Mouse (Mus musculus): ENCODE measurements around the gene T2. TPM values are rescaled to one million over a fixed set of nuclear protein-coding genes. Genes with fewer than 3 reads are reported as not detected.
"Not testable (repeated sequence)": the region's sequence is repeated elsewhere in the genome, so short reads cannot be mapped to it uniquely, and the experiment has no call there.

Gene T2
- polyA plus RNA-seq, 1 experiment from 2014 or later, result 2.5 TPM

GRCm38 (mm10) chr17:8408002-8408401, 52.2 kb downstream of the T2 start:
- H3K27me3 ChIP-seq (ENCODE audit: control insufficient read depth, insufficient read depth, low read length); ATAC-seq (ENCODE audit: insufficient number of reproducible peaks, insufficient read depth, low FRiP score, low read depth); H3K9ac ChIP-seq (ENCODE audit: low read length); H3K4me2 ChIP-seq (ENCODE audit: low read length); H3K4me3 ChIP-seq (ENCODE audit: control insufficient read depth in 1 of 2, insufficient read depth in 1 of 2, low read depth in 1 of 2, low read length in 2 of 2); H3K36me3 ChIP-seq (ENCODE audit: control insufficient read depth, insufficient read depth, low read length); H3K27ac ChIP-seq (replicated peaks in 1 of 2; ENCODE audit: control insufficient read depth in 1 of 2, insufficient read depth in 1 of 2, low read depth in 2 of 2, low read length in 2 of 2); H3K4me1 ChIP-seq (ENCODE audit: control insufficient read depth in 2 of 2, insufficient read depth in 2 of 2, low read length in 2 of 2); H3K9me3 ChIP-seq (ENCODE audit: control insufficient read depth, low read length): not testable (repeated sequence)
- WGBS, result 71% methylated on average over 4 of the region's 4 CpGs

DNA sequence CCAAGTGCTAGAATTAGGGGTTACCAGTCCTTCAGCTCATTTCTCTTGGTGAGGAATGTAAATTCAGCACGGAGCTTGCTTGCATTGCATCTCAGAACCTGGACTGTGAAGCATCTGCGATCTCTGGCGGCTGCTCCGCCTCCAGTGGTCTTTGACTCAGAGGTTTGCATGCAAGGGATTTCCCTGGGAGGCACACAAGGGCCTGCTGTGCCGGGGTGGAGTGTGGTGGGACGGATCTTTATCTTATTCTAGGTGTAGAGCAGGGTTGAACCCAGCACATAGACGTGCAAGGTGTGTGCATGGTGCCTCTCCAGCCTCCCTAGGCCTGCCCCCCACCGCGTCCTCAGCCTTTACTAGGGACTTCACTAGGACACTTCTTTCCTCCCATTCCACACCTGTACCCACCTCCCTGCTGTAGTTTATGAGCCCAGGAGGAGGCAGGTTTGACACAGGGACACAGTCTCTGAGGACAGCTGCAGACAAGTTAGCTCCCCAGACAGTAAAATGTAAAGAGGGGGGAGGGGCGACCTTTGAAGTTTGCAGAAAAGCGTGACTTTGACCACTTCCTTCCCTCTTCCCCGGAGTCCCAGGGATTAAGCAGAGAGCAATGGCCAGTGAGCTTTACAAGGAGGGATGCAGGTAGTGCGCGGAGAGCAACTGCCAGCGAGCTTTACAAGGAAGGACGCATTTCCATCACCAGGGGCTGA, 53.0 kb downstream of the T2 start:
- Histone ChIP-seq H3K9me3 (ENCODE audit: control insufficient read depth, low read length) (no peaks in the 10 kb centered on the region), H3K27me3 (ENCODE audit: control insufficient read depth, insufficient read depth, low read length) (no peaks in the 10 kb centered on the region), H3K4me2 (ENCODE audit: low read length) (no peak overlapping the region; the same call in 1 of the 2 replicates), H3K4me3 (ENCODE audit: control insufficient read depth in 1 of 2, insufficient read depth in 1 of 2, low read depth in 1 of 2, low read length in 2 of 2) (no peak overlapping the region), H3K9ac (ENCODE audit: low read length) (no peak overlapping the region), H3K4me1 (ENCODE audit: control insufficient read depth in 2 of 2, insufficient read depth in 2 of 2, low read length in 2 of 2) (peaks cover 3 to 9% of the 10 kb centered on the region in 2 experiments; a peak in 3 of 4 replicates), H3K36me3 (ENCODE audit: control insufficient read depth, insufficient read depth, low read length) (no peaks in the 10 kb centered on the region), H3K27ac (replicated peaks in 1 of 2; ENCODE audit: control insufficient read depth in 1 of 2, insufficient read depth in 1 of 2, low read depth in 2 of 2, low read length in 2 of 2) (no peak overlapping the region)
- ATAC-seq (ENCODE audit: insufficient number of reproducible peaks, insufficient read depth, low FRiP score, low read depth), result no peak
- WGBS, result 5% methylated on average over 16 of the region's 16 CpGs

DNA sequence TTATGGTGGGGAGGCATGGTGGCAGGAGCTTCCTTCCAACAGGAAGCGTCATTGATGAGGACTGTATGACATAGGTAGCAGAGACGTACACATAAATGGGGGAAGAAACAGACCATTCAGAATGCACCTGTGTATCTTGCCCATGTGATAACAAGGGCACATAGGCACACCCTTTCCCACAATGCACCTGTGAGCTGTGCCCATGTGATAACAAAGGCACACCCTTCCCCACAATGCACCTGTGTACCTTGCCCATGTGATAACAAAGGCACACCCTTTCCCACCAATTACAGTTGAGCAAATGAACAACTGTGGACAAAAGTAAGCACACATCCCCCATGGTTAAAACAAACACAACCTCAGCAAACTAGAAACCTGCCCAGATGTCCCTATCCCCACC, 54.5 kb downstream of the T2 start:
- Histone ChIP-seq H3K4me1 (ENCODE audit: control insufficient read depth in 2 of 2, insufficient read depth in 2 of 2, low read length in 2 of 2) (peaks cover 6 to 12% of the 10 kb centered on the region in 2 experiments; a peak in 3 of 4 replicates), H3K27me3 (ENCODE audit: control insufficient read depth, insufficient read depth, low read length) (no peaks in the 10 kb centered on the region), H3K9ac (ENCODE audit: low read length) (no peak overlapping the region), H3K27ac (replicated peaks in 1 of 2; ENCODE audit: control insufficient read depth in 1 of 2, insufficient read depth in 1 of 2, low read depth in 2 of 2, low read length in 2 of 2) (no peak overlapping the region), H3K4me2 (ENCODE audit: low read length) (no peak overlapping the region), H3K4me3 (ENCODE audit: control insufficient read depth in 1 of 2, insufficient read depth in 1 of 2, low read depth in 1 of 2, low read length in 2 of 2) (no peak overlapping the region), H3K36me3 (ENCODE audit: control insufficient read depth, insufficient read depth, low read length) (no peaks in the 10 kb centered on the region), H3K9me3 (ENCODE audit: control insufficient read depth, low read length) (no peaks in the 10 kb centered on the region)
- 87% methylated on average over 2 of the region's 2 CpGs for WGBS
- no peak for ATAC-seq (ENCODE audit: insufficient number of reproducible peaks, insufficient read depth, low FRiP score, low read depth)

DNA sequence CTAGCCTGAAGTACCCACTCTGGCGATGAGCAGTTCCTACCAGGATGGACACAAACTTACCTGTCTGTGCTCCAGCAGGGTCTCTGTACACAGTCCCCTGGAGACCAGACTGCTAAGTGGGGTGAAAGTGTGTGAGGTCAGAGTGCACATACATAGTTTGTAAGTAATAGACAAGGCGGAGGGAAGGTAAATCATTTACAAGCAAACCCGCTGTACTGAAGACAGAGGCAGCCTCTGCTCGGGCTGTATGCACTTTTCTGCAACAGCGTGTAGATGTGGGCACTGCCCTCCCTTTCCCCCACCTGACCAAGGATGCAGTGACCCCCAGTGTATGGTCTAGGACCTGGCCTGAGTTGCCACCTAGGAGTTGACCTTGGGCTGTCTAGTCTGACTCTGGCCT, 57.9 kb downstream of the T2 start:
- H3K27me3 ChIP-seq (ENCODE audit: control insufficient read depth, insufficient read depth, low read length), result no peaks in the 10 kb centered on the region
- no peak overlapping the region for H3K4me3 ChIP-seq (ENCODE audit: control insufficient read depth in 1 of 2, insufficient read depth in 1 of 2, low read depth in 1 of 2, low read length in 2 of 2)
- no peaks in the 10 kb centered on the region for H3K36me3 ChIP-seq (ENCODE audit: control insufficient read depth, insufficient read depth, low read length)
- WGBS, result 82% methylated on average over 5 of the region's 5 CpGs
- H3K9me3 ChIP-seq (ENCODE audit: control insufficient read depth, low read length), result no peaks in the 10 kb centered on the region
- H3K4me2 ChIP-seq (ENCODE audit: low read length), result no peak overlapping the region
- no peak overlapping the region for H3K9ac ChIP-seq (ENCODE audit: low read length)
- peaks cover 20 to 23% of the 10 kb centered on the region in 2 experiments for H3K4me1 ChIP-seq (ENCODE audit: control insufficient read depth in 2 of 2, insufficient read depth in 2 of 2, low read length in 2 of 2)
- ATAC-seq (ENCODE audit: insufficient number of reproducible peaks, insufficient read depth, low FRiP score, low read depth), result no peak
- no peak overlapping the region for H3K27ac ChIP-seq (replicated peaks in 1 of 2; ENCODE audit: control insufficient read depth in 1 of 2, insufficient read depth in 1 of 2, low read depth in 2 of 2, low read length in 2 of 2)

- peaks cover 17 to 21% of the 10 kb centered on the region in 2 experiments; a peak in 3 of 4 replicates for H3K4me1 ChIP-seq (ENCODE audit: control insufficient read depth in 2 of 2, insufficient read depth in 2 of 2, low read length in 2 of 2)
- ATAC-seq (ENCODE audit: insufficient number of reproducible peaks, insufficient read depth, low FRiP score, low read depth), result no peak
- H3K4me2 ChIP-seq (ENCODE audit: low read length), result no peak overlapping the region
- no peaks in the 10 kb centered on the region for H3K9me3 ChIP-seq (ENCODE audit: control insufficient read depth, low read length)
- no peak overlapping the region for H3K4me3 ChIP-seq (ENCODE audit: control insufficient read depth in 1 of 2, insufficient read depth in 1 of 2, low read depth in 1 of 2, low read length in 2 of 2)
- 14% methylated on average over 8 of the region's 8 CpGs for WGBS
- no peak overlapping the region for H3K9ac ChIP-seq (ENCODE audit: low read length)
- H3K36me3 ChIP-seq (ENCODE audit: control insufficient read depth, insufficient read depth, low read length), result no peaks in the 10 kb centered on the region
- no peaks in the 10 kb centered on the region for H3K27me3 ChIP-seq (ENCODE audit: control insufficient read depth, insufficient read depth, low read length)
- peak overlapping the region; percentile 81 to 82; a peak in 3 of 4 replicates for H3K27ac ChIP-seq (replicated peaks in 1 of 2; ENCODE audit: control insufficient read depth in 1 of 2, insufficient read depth in 1 of 2, low read depth in 2 of 2, low read length in 2 of 2)
Measured at GRCm38 (mm10) chr17:8415533-8415932, 59.7 kb downstream of the T2 start.

DNA sequence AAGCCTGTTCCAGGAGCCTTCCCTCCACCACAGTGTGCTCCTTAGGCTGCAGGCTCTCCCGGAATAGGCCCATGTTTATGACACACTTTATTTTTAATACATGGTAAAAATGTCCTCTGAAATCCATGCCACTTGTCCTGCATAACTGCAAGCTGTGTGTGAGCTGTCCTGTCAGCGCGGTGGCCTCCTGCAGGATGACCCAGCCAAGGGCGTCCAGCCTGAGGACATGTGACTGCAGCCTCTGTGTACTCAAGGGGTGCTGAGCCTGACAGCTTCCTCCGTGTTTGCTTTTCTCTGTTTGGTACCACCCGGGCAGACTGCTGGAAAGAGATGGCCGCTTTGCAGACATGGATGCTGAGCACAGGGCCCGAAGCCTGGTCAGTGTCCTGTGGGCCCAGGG, 61.1 kb downstream of the T2 start:
- peak; percentile 82 for ATAC-seq (ENCODE audit: insufficient number of reproducible peaks, insufficient read depth, low FRiP score, low read depth)
- H3K4me3 ChIP-seq (ENCODE audit: control insufficient read depth in 1 of 2, insufficient read depth in 1 of 2, low read depth in 1 of 2, low read length in 2 of 2), result no peak overlapping the region
- H3K9me3 ChIP-seq (ENCODE audit: control insufficient read depth, low read length), result no peaks in the 10 kb centered on the region
- H3K27me3 ChIP-seq (ENCODE audit: control insufficient read depth, insufficient read depth, low read length), result no peaks in the 10 kb centered on the region
- peak overlapping the region; percentile 81 to 82 for H3K27ac ChIP-seq (replicated peaks in 1 of 2; ENCODE audit: control insufficient read depth in 1 of 2, insufficient read depth in 1 of 2, low read depth in 2 of 2, low read length in 2 of 2)
- H3K4me2 ChIP-seq (ENCODE audit: low read length), result peak overlapping the region; percentile 40
- no peak overlapping the region for H3K9ac ChIP-seq (ENCODE audit: low read length)
- 26% methylated on average over 8 of the region's 8 CpGs for WGBS
- H3K36me3 ChIP-seq (ENCODE audit: control insufficient read depth, insufficient read depth, low read length), result no peaks in the 10 kb centered on the region
- H3K4me1 ChIP-seq (ENCODE audit: control insufficient read depth in 2 of 2, insufficient read depth in 2 of 2, low read length in 2 of 2), result peaks cover 19 to 21% of the 10 kb centered on the region in 2 experiments; a peak in 3 of 4 replicates

GRCm38 (mm10) chr17:8420739-8421138, 64.9 kb downstream of the T2 start:
- H3K9ac ChIP-seq (ENCODE audit: low read length), result no peak overlapping the region
- 0 out of 2 replicates have a peak, but pooled peaks cover 3% of the 10 kb centered on the region for H3K27me3 ChIP-seq (ENCODE audit: control insufficient read depth, insufficient read depth, low read length)
- H3K36me3 ChIP-seq (ENCODE audit: control insufficient read depth, insufficient read depth, low read length), result no peaks in the 10 kb centered on the region
- no peaks in the 10 kb centered on the region for H3K9me3 ChIP-seq (ENCODE audit: control insufficient read depth, low read length)
- H3K4me2 ChIP-seq (ENCODE audit: low read length), result no peak overlapping the region
- H3K4me1 ChIP-seq (ENCODE audit: control insufficient read depth in 2 of 2, insufficient read depth in 2 of 2, low read length in 2 of 2), result peaks cover 12 to 15% of the 10 kb centered on the region in 2 experiments; a peak in 3 of 4 replicates
- H3K4me3 ChIP-seq (ENCODE audit: control insufficient read depth in 1 of 2, insufficient read depth in 1 of 2, low read depth in 1 of 2, low read length in 2 of 2), result no peak overlapping the region
- no peak for ATAC-seq (ENCODE audit: insufficient number of reproducible peaks, insufficient read depth, low FRiP score, low read depth)
- 94% methylated on average over 1 of the region's 1 CpGs for WGBS
- no peak overlapping the region for H3K27ac ChIP-seq (replicated peaks in 1 of 2; ENCODE audit: control insufficient read depth in 1 of 2, insufficient read depth in 1 of 2, low read depth in 2 of 2, low read length in 2 of 2)

- Histone ChIP-seq H3K4me2 (ENCODE audit: low read length) (no peak overlapping the region), H3K9me3 (ENCODE audit: control insufficient read depth, low read length) (no peaks in the 10 kb centered on the region), H3K36me3 (ENCODE audit: control insufficient read depth, insufficient read depth, low read length) (no peaks in the 10 kb centered on the region), H3K9ac (ENCODE audit: low read length) (no peak overlapping the region), H3K27ac (replicated peaks in 1 of 2; ENCODE audit: control insufficient read depth in 1 of 2, insufficient read depth in 1 of 2, low read depth in 2 of 2, low read length in 2 of 2) (no peak overlapping the region), H3K4me1 (ENCODE audit: control insufficient read depth in 2 of 2, insufficient read depth in 2 of 2, low read length in 2 of 2) (peaks cover 7 to 8% of the 10 kb centered on the region in 2 experiments; a peak in 3 of 4 replicates), H3K27me3 (ENCODE audit: control insufficient read depth, insufficient read depth, low read length) (0 out of 2 replicates have a peak, but pooled peaks cover 4% of the 10 kb centered on the region), H3K4me3 (ENCODE audit: control insufficient read depth in 1 of 2, insufficient read depth in 1 of 2, low read depth in 1 of 2, low read length in 2 of 2) (no peak overlapping the region)
- ATAC-seq (ENCODE audit: insufficient number of reproducible peaks, insufficient read depth, low FRiP score, low read depth), result no peak
- 28% methylated on average over 5 of the region's 5 CpGs for WGBS
Measured at GRCm38 (mm10) chr17:8421517-8421916, 65.7 kb downstream of the T2 start.

All from heart, embryonic 14.5 days (tissue).